Mouse (Mus musculus): ENCODE results near the gene Baiap2.

Baiap2 gene

GRCm38 (mm10) chr11:120045341-120045740 is 102.8 kb downstream of the Baiap2 start:
- DNase-seq (ENCODE audit: low spot score): no peak

GRCm38 (mm10) chr11:120045839-120046552 is 103.4 kb downstream of the Baiap2 start:
- no peak for DNase-seq (ENCODE audit: low spot score)

DNA sequence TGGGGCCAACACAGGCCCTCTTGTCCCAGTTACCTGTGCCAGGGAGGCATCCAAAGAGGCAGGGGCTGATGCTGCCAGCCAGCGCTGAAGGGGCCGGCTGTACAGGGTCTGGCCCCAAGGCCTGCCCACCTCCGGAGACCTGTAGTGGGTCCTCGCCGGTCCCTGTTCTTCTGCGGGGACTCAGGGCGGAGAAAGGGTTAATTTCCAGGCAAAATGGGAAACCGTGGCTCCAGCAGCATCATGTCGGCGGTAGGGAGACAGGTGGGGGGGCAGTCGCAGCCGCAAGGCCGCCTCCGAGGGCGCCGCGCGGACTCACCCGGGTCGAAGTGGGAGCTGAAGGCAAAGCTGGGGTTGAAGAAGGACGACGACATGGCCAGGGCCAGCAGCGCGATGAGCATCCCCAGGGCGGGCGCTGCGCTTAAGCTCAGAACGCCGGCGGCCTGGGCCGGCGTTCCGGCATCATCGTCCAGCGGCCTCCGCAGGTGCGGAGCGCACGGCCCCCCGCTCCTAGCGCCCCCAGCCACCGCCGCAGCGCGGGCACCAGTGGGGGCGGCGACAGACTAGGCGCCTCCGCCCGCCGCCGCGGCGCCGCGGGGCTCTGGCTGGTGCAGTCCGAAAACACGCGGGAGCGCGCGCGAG is 104.1 kb downstream of the Baiap2 start, which contains the start of gene Aatk:
Gene Aatk, minus strand, starts transcription at position 615 of the 639 bp plus-strand sequence.
- no peak for DNase-seq (ENCODE audit: low spot score)

DNA sequence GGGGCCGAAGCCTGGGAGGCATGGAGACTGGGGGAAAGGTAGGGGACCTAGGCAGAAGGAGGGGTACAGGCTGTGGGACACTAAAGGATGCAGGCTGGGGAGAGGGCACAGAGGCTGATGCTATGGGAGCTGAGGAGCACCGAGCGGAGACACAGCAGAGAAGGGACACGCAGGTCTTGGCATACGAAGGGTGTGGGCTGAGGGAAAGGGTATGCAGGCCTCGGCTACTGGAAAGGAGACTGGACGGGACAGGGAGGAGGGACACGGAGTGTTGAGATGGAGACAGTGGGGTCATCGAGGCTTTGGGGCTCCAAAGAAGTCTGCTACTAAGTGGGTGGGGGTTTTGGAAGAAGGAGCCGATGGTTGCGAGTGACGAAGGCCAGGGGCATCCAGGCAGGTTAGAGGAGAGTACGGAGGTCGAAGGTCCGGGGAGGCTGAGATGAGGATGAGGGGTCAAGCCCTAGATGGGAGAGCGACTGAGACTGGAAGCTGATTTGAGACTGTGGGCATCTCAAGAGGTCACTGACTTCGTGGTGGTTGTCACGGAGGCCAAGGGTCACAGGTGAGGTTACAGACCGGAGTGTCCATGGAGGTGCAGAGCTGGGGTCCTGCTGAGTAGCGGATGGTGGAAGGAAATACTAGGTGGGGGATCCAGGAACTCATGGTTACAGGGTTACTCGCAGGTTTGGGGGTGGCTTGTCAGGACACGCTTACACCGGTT is 105.1 kb downstream of the Baiap2 start:
- DNase-seq (ENCODE audit: low spot score): no peak

- DNase-seq (ENCODE audit: low spot score): no peak
Observed at GRCm38 (mm10) chr11:120048252-120048556, 105.6 kb downstream of the Baiap2 start.

- no peak for DNase-seq (ENCODE audit: low spot score)
Observed at GRCm38 (mm10) chr11:120049067-120049466, 106.5 kb downstream of the Baiap2 start.

GRCm38 (mm10) chr11:120051124-120051811 is 108.7 kb downstream of the Baiap2 start:
- peak; percentile 49 for DNase-seq (ENCODE audit: low spot score)

GRCm38 (mm10) chr11:120052274-120052673 is 109.7 kb downstream of the Baiap2 start:
- DNase-seq (ENCODE audit: low spot score): no peak

DNA sequence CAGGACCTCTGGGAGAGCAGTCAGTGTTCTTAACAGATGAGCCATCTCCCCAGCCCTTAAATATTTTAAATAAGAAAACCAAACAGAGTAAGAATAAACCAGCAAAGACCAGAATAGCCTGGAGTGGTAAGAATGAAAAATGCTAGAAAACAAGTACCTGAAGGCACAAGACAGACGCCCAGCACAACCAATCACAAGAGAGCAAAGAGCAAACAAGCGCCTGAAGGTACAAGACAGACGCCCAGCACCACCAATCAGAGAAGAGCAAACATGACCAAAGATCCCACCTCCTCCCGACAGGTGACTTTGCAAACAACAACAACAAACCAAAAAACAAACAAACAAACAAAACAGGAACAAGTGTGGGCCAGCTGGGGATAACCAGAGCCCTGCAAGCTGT is 111.3 kb downstream of the Baiap2 start:
- DNase-seq (ENCODE audit: low spot score): no peak

DNA sequence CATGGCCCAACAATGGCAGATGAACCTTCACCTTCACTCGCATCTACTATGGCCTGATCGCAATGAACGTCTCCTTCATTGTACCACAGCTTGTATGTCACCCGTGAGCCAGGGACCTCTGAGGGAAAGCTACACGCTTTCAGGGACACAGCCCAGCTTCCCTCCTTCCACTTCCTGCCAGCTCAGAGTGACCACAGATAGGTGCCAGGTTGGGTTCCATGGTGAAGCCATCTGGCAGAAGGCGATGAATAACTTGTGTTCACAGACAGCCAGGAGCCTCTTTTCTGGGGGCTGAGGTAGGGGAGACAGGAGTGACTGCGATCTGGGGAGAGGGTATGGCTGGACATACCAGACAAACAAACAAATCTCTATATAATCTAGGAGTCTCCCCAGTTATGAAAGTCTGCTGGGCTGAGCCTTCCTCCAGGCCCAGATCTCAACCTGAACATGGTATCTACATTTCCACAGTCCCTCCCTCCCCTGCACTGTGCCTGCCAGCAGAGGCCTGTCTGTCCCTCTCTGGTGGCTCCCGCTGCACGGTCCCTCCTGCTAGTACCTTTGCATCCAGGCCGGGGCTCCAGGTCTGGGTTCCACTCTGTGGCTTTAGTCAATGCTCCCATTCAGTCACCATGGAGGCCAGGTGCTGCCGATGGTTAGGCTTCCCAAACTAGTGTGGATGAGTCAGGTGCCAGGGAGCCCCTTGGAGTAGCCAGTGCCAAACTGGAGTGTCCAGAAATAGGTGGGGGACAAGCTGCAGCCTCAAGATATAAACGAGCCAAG is 113.6 kb downstream of the Baiap2 start:
- DNase-seq (ENCODE audit: low spot score): no peak

Data from ovary, adult 18-20 months (tissue).